Mouse (Mus musculus) MEL (cell line): ENCODE measurements around the gene B3gnt6.

ENCODE experiments used
- CHD1 ChIP-seq: IDR thresholded peaks from 2 replicates; pipeline ENCODE4 v1.6.1; 2012; ENCODE audit warnings: low read depth, mild to moderate bottlenecking, inconsistent platforms, low read length, improper control_type of control experiment
- CHD2 ChIP-seq: IDR thresholded peaks from 2 replicates; pipeline ENCODE4 v1.6.1; 2011; ENCODE audit warnings: low read length, improper control_type of control experiment
- CTCF ChIP-seq, 3 experiments: IDR thresholded peaks in 2 of 3; conservative IDR thresholded peaks in 1 of 3; 2 replicates each; pipeline ENCODE4 v1.5.1; 2011 to 2012; ENCODE audit warnings: low read length in 3 of 3, low read depth in 2 of 3, mild to moderate bottlenecking in 2 of 3, improper control_type of control experiment in 1 of 3, inconsistent platforms in 1 of 3, mixed read lengths in 1 of 3, moderate library complexity in 1 of 3; ENCODE audit not compliant: control insufficient read depth in 1 of 3, insufficient read depth in 1 of 3, poor library complexity in 1 of 3, severe bottlenecking in 1 of 3
- ELF1 ChIP-seq: IDR thresholded peaks from 2 replicates; pipeline ENCODE4 v1.6.1; 2014; ENCODE audit warnings: low read depth, mild to moderate bottlenecking, inconsistent platforms, low read length, improper control_type of control experiment, moderate library complexity
- EP300 ChIP-seq, 2 experiments: IDR thresholded peaks; 2 replicates each; pipeline ENCODE4 v1.6.1; 2011; ENCODE audit warnings: improper control_type of control experiment in 2 of 2, low read length in 2 of 2, low read depth in 1 of 2, mild to moderate bottlenecking in 1 of 2
- GATA1 ChIP-seq: IDR thresholded peaks from 2 replicates; pipeline ENCODE4 v1.6.1; 2011; ENCODE audit warnings: low read depth, low read length, improper control_type of control experiment
- POLR2A ChIP-seq, 2 experiments: IDR thresholded peaks; 2 replicates each; pipeline ENCODE4 v1.6.1; 2011 to 2012; ENCODE audit warnings: low read length in 2 of 2, mild to moderate bottlenecking in 2 of 2, control low read depth in 1 of 2, improper control_type of control experiment in 1 of 2, low read depth in 1 of 2, moderate library complexity in 1 of 2; ENCODE audit not compliant: control insufficient read depth in 1 of 2, insufficient read depth in 1 of 2, poor library complexity in 1 of 2
- RAD21 ChIP-seq: IDR thresholded peaks from 2 replicates; pipeline ENCODE4 v1.6.1; 2011; ENCODE audit warnings: mild to moderate bottlenecking, low read depth, low read length, improper control_type of control experiment
- SIN3A ChIP-seq: IDR thresholded peaks from 2 replicates; pipeline ENCODE4 v1.6.1; 2012; ENCODE audit warnings: low read length, improper control_type of control experiment, inconsistent platforms
- TAL1 ChIP-seq: IDR thresholded peaks from 2 replicates; pipeline ENCODE4 v1.6.1; 2012; ENCODE audit warnings: mild to moderate bottlenecking, inconsistent platforms, low read length, moderate library complexity, mixed read lengths
- UBTF ChIP-seq: IDR thresholded peaks from 2 replicates; pipeline ENCODE4 v1.6.1; 2012; ENCODE audit warnings: low read depth, mild to moderate bottlenecking, inconsistent platforms, low read length, improper control_type of control experiment, moderate library complexity, borderline replicate concordance; ENCODE audit not compliant: insufficient read depth
- ZMIZ1 ChIP-seq: IDR thresholded peaks from 2 replicates; pipeline ENCODE4 v1.6.1; 2012; ENCODE audit warnings: low read depth, mild to moderate bottlenecking, inconsistent platforms, low read length, improper control_type of control experiment, moderate library complexity

GRCm38 (mm10) chr7:98216713-98217112 lies 17.4 kb upstream of the B3gnt6 start:
- no peak for TF ChIP-seq RAD21
- TF ChIP-seq POLR2A (IDR thresholded peaks at IDR 0.05; ENCODE audit: control insufficient read depth in 1 of 2, insufficient read depth in 1 of 2, low read depth in 1 of 2, low read length in 2 of 2, poor library complexity in 1 of 2) = no peak
- no peak for TF ChIP-seq CTCF (IDR thresholded peaks at IDR 0.05 in 2 of 3, conservative IDR thresholded peaks at IDR 0.05 in 1 of 3; ENCODE audit: control insufficient read depth in 1 of 3, insufficient read depth in 1 of 3, low read depth in 2 of 3, low read length in 3 of 3, poor library complexity in 1 of 3, severe bottlenecking in 1 of 3)
- TF ChIP-seq GATA1 = no peak
- TF ChIP-seq CHD1 = no peak
- no peak for TF ChIP-seq ZMIZ1
- TF ChIP-seq SIN3A = no peak
- TF ChIP-seq UBTF = no peak
- no peak for TF ChIP-seq TAL1
- TF ChIP-seq EP300 (IDR thresholded peaks at IDR 0.05; ENCODE audit: low read depth in 1 of 2, low read length in 2 of 2) = no peak
- no peak for TF ChIP-seq CHD2
- no peak for TF ChIP-seq ELF1
